Mouse (Mus musculus) thymus, postnatal 10 days (tissue): ENCODE results near the gene L3mbtl2.
A peak's percentile ranks its signal among the peaks of the same experiment; 100 is the strongest.
"Not testable (repeated sequence)": the region's sequence is repeated elsewhere in the genome, so short reads cannot be mapped to it uniquely, and the experiment has no call there.

Source experiments
- DNase-seq, 2 experiments: peaks; one replicate each; pipeline ENCODE4 v3.0.0; 2021; ENCODE audit warnings: low spot score in 2 of 2

Gene L3mbtl2

DNA sequence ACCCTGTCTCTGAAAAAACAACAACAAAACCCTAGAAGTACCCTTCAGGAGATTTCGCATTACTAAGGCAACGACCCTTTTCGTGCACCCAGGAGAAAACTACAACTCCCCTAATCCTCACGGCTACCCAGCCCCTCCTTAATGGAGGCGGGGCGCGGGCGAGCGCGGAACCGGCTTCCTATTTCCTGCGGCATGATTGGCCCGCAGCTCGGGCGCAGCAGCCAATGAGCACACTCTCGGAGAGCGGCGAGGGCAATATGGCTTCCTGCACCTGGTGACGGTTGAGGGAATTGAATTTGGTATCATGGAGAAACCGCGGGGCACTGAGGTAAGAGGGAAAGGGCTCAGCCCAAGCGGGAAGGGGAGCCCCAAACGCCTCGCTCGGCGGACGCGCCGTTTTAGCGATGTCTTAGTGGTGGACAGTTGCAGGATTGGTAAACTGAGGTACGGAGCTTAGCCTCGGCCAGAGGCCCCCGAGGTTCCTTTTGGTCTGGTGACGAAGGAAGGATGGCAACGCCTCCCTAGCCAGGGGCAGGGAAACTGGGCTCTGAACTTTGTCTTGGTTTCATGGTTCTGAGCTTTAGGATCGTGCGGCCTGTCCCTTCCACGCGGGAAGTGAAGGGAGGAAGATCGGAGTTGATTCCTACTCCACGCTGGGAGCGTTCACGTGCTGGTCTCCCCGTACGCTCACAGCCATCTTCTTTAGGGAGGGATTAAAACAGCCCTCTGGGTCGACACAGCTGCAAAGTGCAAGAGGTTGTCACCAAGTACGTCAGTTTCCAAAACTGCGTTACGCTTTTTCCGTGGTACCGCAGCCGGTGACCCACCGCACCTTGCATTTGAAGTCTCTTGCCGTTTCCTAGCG, at the start of gene L3mbtl2:
TSS of gene L3mbtl2 (plus strand) at position 193 of the 865 bp plus-strand sequence.
- DNase-seq = peak; percentile 88 to 90

DNA sequence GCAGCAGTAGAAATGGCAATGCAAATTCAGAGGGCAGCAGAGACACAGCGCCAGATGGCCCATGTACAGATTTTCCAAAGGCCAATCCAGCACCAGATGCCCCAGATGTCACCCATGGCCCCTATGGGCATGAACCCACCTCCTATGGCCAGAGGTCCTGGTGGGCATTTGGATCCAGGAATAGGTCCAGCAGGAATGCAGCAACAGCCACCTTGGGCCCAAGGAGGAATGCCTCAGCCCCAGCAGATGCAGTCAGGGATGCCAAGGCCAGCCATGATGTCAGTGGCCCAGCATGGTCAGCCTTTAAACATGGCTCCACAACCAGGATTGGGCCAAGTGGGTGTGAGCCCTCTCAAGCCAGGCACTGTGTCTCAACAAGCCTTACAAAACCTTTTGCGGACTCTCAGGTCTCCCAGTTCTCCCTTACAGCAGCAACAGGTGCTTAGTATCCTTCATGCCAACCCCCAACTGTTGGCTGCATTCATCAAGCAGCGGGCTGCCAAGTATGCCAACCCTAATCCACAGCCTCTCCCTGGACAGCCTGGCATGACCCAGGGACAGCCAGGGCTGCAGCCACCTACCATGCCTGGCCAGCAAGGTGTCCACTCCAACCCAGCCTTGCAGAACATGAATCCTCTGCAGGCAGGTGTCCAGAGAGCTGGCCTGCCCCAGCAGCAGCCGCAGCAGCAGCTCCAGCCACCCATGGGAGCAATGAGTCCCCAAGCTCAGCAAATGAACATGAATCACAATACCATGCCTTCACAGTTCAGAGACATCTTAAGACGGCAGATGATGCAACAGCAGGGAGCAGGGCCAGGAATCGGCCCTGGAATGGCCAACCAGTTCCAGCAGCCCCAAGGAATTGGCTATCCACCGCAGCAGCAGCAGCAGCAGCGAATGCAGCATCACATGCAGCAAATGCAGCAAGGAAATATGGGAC, 13.9 kb upstream of the L3mbtl2 start:
- DNase-seq = no peak

DNA sequence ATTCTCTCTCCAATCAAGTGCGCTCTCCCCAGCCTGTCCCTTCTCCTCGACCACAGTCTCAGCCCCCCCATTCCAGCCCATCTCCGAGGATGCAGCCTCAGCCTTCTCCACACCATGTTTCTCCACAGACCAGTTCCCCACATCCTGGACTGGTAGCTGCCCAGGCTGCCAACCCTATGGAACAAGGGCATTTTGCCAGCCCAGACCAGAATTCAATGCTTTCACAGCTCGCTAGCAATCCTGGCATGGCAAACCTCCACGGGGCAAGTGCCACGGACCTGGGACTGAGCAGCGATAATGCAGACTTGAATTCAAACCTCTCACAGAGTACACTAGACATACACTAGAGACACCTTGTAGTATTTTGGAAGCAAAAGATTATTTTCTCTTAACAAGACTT, 13.1 kb upstream of the L3mbtl2 start:
- DNase-seq = no peak

DNA sequence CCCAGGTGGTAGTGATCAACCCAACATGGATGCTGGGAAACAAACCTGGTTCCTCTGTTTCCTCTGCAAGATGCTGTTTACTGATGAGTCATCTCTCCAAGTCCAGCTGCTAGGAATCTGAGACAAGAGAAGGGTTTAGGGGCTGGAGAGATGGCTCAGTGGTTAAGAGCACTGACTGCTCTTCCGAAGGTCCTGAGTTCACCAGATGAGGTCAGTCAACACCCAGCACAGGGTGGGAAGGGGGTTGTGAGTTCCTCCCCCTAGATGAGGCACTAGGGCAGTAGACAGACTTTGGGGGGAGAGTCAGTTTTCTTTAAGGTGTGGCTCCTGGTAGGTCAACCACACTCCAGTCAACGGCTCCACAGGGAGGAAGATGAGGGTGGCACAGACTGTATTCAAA, 2.0 kb upstream of the L3mbtl2 start:
- DNase-seq = no peak

DNA sequence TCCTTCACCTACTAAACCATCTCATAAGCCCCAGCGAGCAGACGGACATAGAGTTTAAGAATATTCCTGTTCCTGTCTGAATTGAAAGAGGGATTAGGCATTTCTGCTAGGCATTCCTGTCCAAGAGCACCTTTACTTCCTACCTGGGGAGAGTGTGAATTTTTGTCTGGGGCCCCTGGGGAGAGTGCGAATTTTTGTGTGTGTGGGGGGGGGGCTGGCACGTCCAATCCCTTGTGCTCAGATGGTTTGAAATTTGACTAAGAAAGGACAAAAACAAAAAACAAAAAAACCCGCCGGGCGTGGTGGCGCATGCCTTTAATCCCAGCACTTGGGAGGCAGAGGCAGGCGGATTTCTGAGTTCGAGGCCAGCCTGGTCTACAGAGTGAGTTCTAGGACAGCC, 408 bp upstream of the L3mbtl2 start:
- DNase-seq = no peak

DNA sequence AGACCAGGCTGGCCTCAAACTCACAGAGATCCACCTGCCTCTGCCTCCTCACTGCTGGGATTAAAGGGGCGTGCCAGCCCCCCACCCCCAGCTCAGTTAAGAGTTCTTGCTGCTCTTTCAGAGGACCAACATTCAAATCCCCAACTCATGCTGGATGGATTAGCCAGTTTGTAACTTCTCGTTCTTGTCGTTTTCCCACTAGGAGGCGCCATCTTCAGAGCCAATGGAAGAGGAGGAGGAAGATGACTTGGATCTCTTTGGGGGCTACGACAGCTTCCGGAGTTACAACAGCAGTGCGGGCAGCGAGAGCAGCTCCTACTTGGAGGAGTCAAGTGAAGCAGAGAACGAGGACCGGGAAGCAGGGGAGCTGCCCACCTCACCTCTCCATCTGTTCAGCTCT, 3.3 kb downstream of the L3mbtl2 start:
- DNase-seq = peak in 1 of 2 experiments; percentile 15

DNA sequence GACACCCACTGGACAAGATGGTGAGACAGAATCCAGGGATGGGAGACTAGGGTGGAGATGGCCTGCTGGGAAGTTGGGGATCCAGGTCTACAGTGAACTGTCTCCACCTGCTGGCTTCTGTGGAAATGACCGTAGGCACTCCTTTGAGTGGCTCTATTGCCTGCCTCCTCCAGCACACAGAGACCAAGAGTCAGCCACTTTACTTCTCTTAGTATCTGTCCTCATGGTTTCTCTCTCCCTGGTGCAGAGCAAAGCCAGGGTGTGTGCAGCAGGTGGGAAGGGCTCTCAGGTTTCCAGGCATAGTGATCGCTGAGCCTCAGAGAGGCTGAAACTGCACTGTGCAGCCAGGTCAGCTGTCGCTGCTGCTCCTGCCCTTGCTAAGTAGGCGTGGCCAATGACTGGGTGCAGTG, 6.5 kb downstream of the L3mbtl2 start:
- DNase-seq = peak in 1 of 2 experiments; percentile 32

DNA sequence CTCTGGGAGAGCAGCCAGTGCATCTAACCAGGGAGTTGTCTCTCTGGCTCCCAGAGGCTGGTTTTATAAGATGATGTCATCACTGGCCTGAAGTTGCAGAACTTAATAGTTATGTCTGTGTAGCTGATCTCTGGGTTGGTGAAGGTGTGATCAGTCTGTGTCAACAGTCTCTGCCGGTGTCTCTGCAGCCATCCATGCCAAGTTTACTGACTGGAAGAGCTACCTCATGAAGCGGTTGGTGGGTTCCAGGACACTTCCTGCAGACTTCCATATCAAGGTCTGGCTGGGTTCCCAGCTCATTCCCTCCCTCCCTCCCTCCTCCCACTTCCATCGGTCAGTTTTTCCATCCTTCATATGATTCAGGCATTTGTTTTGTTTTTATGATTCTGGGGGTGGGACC, 12.9 kb downstream of the L3mbtl2 start:
- DNase-seq = no peak

DNA sequence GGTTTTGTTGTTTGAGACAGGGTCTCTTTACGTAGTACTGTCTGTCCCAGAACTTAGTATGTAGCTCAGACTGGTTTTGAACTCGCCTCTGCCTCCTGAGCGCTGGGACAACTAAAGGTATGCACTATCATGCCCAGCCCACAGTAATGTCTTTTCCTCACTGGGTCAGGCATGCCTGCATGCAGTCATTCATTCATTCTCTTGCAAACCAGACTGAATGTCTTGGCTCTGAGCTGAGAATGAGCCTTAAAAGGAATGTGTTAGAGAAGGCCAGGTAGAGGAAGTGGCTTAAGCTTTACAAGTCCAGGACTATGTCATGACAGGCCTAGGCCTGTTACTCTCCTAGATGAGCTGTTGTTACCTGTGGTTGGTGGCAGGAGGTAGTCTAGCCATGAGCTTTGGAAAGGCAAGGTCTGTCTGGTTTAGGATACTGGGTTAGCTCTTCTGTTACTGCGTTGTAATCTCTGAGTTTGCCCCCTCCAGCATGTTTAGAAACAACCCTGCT, 16.7 kb downstream of the L3mbtl2 start:
- no peak for DNase-seq

DNA sequence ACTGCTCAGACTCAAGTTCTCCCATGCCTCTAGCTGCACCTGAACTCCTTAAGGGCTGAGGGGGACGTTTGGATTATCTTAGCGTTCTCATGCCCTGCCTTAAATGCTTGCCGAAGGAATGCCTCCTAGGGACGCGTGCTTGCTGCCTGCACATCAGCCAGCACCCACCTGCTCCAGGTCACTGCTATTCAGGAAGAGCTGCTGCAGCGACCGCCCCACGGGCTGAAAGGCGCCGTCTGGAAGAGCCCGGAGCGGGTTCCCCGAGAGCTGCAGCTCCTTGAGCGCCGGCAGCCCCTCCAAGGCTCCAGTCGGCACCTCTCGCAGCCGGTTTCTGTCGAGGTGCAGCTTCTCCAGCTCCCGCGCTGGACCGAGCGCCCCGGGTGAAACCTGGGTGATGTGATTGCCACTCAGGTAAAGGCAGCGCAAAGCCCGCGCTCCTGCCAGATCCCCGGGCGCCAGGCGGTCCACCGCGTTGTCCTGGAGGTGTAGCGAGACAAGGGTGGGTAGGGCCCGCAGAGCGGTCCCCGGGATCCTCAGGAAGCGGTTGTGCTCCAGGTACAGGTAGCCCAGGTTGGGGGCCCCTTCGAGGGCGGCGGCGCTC, 29.8 kb downstream of the L3mbtl2 start:
- DNase-seq = no peak

DNA sequence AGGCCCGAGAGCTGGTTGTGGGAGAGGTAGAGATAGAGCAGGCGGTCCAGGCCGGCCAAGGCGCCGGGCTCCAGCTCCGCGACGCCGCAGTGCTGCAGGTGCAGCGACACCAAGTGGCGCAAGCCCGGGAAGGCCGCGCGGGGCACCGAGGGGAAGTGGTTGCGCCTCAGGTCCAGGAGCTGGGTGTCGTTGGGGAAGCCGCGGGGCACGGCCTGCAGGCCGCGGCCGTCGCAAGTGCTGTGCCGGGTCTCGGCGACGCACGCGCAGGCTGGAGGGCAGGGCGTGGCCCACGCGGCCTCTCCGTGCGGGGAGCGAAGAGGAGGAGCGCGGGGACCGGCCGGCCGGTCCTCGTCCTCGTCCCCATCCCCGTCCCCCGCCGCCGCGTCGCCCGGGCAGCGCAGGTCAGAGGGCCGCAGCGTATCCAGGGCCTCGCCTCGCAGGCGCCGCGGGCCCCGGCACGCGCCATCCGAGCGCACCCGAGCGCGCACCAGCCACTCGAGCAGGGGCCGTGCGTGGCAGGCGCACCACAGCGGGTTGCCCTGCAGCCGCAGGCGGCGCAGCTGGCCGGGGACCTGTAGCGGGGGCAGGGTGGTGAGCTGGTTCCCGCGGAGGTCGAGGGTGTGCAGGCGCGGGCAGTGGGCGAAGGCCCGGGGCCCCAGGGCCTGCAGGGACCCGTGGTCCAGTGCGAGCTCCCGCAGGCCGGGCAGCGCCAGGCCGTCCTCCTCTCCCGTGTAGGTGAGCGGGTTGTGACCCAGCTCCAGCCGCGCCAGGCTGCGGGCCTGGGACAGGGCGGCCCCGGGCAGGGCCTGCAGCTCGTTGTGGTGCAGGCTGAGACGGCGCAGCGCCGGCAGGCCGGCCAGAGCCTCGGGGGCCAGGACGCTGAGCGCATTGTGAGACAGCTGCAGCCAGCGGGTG, 30.5 kb downstream of the L3mbtl2 start:
- peak; percentile 57 to 73 for DNase-seq

DNA sequence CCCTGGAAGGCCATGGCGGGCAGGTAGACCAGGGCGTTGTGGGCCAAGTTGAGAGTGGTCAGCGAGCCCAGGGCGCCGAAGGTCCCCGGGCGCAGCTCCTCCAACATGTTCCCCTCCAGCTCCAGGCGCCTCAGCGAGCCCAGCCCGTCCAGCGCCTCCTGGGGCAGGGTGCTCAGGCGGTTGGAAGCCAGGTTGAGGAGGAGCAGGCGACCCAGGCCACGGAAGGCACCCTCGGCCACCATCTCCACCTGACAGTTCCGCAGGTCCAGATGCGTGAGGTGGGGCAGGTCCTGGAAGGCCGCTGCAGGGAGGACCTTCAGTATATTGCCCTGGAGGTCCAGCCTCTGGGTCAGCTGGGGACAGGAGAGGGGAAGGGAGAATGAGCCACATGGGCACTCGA, 31.2 kb downstream of the L3mbtl2 start:
- no peak for DNase-seq

DNA sequence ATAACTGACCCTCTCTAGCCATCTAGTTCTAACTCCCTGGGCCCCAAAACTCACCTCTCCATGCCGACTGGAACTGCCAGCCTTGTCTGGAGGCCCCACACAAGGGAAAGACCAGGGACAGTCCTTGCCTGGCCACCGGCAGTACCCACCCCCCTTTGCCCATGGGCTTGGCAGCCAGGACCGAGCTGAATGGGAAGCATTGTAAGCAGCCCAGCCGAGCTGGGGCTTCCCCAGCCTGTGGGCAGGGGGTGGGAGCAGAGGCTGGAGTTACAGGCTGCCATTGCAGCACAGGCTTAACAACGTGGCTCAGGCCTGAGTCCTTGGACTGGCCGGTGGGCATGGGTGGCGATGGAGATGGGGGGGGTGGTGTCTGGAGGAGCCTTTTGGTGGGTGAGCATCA, 33.5 kb downstream of the L3mbtl2 start, which contains the start of gene Chadl:
TSS of gene Chadl (minus strand) at position 113 of the 400 bp plus-strand sequence.
- DNase-seq = no peak

DNA sequence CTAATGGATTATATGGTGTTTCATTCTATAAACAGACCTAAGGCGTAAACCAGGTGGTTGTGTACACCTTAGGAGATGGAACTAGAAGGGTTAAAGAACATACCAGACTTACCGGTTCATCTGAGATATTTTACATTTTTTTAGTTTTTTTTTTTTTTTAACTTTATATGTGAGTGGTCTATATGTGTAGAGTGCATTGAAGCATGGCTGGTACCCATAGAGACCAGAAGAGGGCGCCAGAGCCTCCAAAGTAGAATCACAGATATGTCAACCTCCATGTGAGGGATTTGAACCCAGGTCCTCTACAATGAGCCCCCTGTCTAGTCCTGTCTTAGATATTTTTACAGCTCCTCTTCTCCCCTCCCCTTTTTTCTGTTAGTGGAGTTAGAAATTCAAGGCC, 34.2 kb downstream of the L3mbtl2 start:
- peak in 1 of 2 experiments; percentile 19 for DNase-seq

DNA sequence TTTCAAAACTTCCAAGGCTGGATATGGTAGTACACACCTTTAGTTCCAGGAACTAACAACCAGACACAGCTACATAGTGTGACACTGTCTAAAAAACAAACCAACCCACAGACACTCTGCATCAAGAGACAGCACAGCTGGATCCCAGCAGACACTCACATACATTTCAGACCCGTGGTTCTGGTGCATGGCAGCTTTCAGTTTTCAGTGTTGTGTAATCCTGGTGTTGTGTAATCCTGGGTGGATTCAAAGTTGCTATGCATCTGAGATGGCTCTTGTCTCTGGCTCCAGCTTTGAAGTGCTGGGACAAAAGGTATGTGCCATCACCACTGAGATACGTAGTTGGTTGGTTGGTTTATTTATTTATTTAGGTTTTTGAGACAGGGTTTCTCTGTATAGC, 34.8 kb downstream of the L3mbtl2 start:
- no peak for DNase-seq

DNA sequence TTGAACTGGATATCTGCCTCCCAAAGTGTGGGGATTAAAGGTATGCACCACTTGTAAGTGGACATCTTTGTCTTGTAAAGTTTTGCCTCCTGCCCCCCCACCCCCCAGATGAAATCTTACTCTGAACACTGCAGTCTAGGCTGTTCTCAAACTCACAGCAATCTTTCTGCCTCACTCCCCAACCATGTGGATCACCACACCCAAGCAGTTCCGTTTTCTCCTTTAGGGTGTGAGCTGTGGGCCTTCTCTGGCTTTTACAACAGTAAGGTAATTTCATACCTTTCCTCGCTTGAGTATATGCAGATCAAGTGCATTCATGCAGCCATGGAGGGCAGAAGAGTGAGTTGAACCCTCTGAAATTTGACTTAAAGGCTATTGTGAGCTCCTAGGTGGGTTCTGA, 36.5 kb downstream of the L3mbtl2 start:
- no peak for DNase-seq

DNA sequence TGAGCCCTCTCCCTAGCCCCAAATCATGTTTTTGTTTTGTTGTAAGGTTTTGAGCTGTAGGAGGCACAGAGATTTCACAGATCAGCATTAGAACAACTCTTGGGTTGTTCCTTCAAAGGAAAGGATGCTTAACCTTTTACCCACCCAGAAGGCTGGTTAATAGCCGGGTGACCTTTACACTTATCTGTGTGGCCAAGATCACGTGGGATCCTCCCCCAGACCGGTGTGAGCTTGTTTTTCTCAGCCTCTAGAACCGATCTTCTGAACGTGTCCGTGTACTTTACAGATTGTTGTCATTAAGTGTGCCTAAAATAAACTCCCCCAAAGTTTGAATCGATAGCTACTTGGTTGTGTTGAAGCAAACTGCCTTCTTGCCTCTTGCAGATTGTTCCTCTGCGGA, 36.9 kb downstream of the L3mbtl2 start:
- no peak for DNase-seq

DNA sequence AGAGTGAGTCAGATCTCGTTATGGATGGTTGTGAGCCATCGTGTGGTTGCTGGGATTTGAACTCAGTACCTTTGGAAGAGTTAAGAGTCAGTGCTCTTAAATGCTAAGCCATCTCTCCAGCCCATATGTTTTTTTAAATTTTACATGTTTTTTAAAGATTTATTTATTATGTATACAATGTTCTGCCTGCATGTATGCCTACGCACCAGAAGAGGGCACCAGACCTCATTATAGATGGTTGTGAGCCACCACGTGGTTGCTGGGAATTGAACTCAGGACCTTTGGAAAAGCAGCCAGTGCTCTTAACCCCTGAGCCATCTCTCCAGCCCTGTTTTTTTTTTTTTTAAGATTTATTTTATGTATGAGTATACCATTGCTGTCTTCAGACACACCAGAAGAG, 37.7 kb downstream of the L3mbtl2 start:
- DNase-seq = not testable (repeated sequence)

DNA sequence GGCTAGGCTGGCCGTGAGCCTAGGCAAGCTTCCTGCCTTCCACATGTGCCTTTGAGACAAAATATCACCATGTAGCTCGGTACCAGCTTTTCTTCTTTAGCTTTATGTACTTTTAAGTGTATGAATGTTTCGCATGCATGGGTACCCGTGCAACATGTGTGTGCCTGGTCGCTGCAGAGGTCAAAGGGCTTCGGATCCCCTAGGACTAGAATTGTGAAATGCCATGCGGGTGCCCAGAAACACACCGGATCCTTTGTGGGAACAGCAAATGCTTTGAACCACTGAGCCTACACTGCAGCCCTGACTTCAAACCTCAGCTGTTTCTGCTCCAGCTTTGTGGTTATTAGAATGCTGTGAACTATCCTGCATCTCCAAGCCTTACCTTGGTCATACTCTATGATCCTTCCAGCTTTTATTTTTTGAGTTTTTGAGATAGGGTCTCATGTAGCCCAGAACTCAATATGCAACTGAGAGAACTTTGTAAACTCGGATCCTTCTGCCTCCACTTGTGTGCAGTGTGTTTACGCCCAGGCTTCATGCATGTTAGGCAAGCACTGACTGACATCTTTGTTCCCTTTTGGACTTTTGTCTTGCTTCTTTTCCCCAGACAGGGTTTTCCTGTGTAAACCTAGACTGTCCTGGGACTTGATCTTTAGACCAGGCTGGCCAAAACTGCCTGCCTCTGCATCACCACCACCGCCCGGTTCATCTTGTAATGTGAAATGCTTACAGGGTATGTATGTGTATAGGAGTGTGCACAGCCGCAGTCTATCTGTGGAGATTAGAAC, 38.8 kb downstream of the L3mbtl2 start:
- DNase-seq = no peak

DNA sequence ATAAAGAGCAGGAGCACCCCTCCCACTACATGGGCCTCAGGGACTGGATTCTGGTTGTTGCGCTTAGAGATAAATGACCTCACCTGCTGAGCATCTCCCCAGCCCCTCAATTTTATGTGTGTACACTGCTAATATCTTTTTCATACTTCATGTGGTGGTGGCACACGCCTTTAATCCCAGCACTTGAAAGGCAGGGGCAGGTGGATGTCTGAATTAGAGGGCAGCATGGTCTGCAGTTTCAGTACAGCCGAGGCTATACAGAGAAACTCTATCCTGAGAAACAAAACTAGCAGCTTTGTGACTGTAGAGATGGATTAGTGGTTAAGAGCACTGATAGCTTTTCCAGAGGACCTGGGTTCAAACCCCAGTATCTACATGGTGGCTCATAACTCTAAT, 39.4 kb downstream of the L3mbtl2 start:
- no peak for DNase-seq
